In genomic region chr1:64878795-64879240, GRCm38 (mm10) we compare ENCODE assay signal across 15 mouse cellular contexts.
DNase-seq lines count a peak whose midpoint lies in the region; ATAC-seq and TF ChIP-seq lines count a peak whose summit lies in the region.
"Had no signal": no experiment of that assay in that cellular context is flagged by ENCODE, and none has a peak within 500 bp of the region (broad histone marks: within the 10 kb centered on the region; RNA-seq: fewer than 3 reads in every experiment).

No protein-coding gene starts in this region.

- H3K4me1 ChIP-seq in kidney, embryonic 15.5 days = peaks cover 25% of the 10 kb centered on the region; the same call in 1 of the 2 replicates
- H3K4me1 ChIP-seq in kidney, adult 2 months (ENCODE audit: control insufficient read depth, insufficient read depth, low read length) = no peaks in the 10 kb centered on the region
- H3K4me1 ChIP-seq in lung, postnatal 0 days (ENCODE audit: insufficient read depth, low read depth, low read length) = no peaks in the 10 kb centered on the region; the same call in 1 of the 2 replicates
- H3K4me1 ChIP-seq in midbrain, embryonic 11.5 days (ENCODE audit: control insufficient read depth, insufficient read depth, low read length) = no peaks in the 10 kb centered on the region
- H3K4me1 ChIP-seq: midbrain, embryonic 15.5 days had no signal

- H3K4me2 ChIP-seq in kidney, embryonic 15.5 days = no peak overlapping the region
- H3K4me2 ChIP-seq in lung, postnatal 0 days (replicated peaks; ENCODE audit: low read depth, low read length) = no peak overlapping the region
- no peak overlapping the region for H3K4me2 ChIP-seq in midbrain, embryonic 11.5 days
- H3K4me2 ChIP-seq: heart, embryonic 11.5 days; midbrain, embryonic 15.5 days had no signal

- DNase-seq in kidney, adult 2 months = no peak
- peak; percentile 20 for DNase-seq in retina, embryonic 14.5 days (ENCODE audit: low spot score)
- no peak for DNase-seq in retina, postnatal 1 day
- peak; percentile 50 for DNase-seq in lung, postnatal 0 days (ENCODE audit: low spot score)
- no peak for DNase-seq in ovary, postnatal 10 days (ENCODE audit: low spot score)
- no peak for DNase-seq in midbrain, embryonic 11.5 days (ENCODE audit: low spot score, missing footprints)
- DNase-seq in gastrocnemius, postnatal 25 days = no peak
- DNase-seq: adrenal gland, postnatal 14 days; cerebellum, postnatal 25 days; gastrocnemius, postnatal 14 days; heart, postnatal 36 days; liver, postnatal 0 days had no signal

- TF ChIP-seq EP300 in lung, postnatal 0 days (IDR thresholded peaks at IDR 0.05) = no peak

- WGBS in kidney, embryonic 15.5 days = 37% methylated on average over 12 of the region's 12 CpGs
- WGBS in kidney, adult 2 months = 65% methylated on average over 12 of the region's 12 CpGs
- WGBS in lung, postnatal 0 days = 30% methylated on average over 12 of the region's 12 CpGs
- WGBS in midbrain, embryonic 11.5 days = 83% methylated on average over 12 of the region's 12 CpGs

- no peaks in the 10 kb centered on the region; the same call in 1 of the 2 replicates for H3K27me3 ChIP-seq in kidney, embryonic 15.5 days
- no peaks in the 10 kb centered on the region for H3K27me3 ChIP-seq in kidney, adult 2 months (replicated peaks; ENCODE audit: control insufficient read depth, insufficient read depth, low read length)
- H3K27me3 ChIP-seq in lung, postnatal 0 days (replicated peaks; ENCODE audit: insufficient read depth, low read length) = no peaks in the 10 kb centered on the region
- H3K27me3 ChIP-seq in midbrain, embryonic 11.5 days (ENCODE audit: control insufficient read depth, insufficient read depth, low read length) = no peaks in the 10 kb centered on the region
- H3K27me3 ChIP-seq: midbrain, embryonic 15.5 days had no signal

- H3K9me3 ChIP-seq in kidney, embryonic 15.5 days (replicated peaks) = no peaks in the 10 kb centered on the region
- no peaks in the 10 kb centered on the region for H3K9me3 ChIP-seq in lung, postnatal 0 days (ENCODE audit: low read length)
- H3K9me3 ChIP-seq in midbrain, embryonic 11.5 days (ENCODE audit: control insufficient read depth, low read length) = no peaks in the 10 kb centered on the region
- H3K9me3 ChIP-seq: midbrain, embryonic 15.5 days had no signal

- ATAC-seq in kidney, embryonic 15.5 days (replicated peaks; ENCODE audit: low FRiP score) = 0 out of 2 replicates have a peak, but pooled peaks have one; percentile 29
- peak; percentile 35; the same call in 1 of the 2 replicates for ATAC-seq in lung, postnatal 0 days
- ATAC-seq in midbrain, embryonic 11.5 days (ENCODE audit: low FRiP score) = no peak
- ATAC-seq: liver, postnatal 0 days; midbrain, embryonic 15.5 days had no signal

- TF ChIP-seq POLR2A in kidney, adult 2 months (IDR thresholded peaks at IDR 0.05; ENCODE audit: low read depth, low read length) = no peak

- no peak overlapping the region for H3K9ac ChIP-seq in kidney, embryonic 15.5 days
- no peak overlapping the region for H3K9ac ChIP-seq in lung, postnatal 0 days (replicated peaks; ENCODE audit: low read depth)
- no peak overlapping the region for H3K9ac ChIP-seq in midbrain, embryonic 11.5 days (ENCODE audit: low read length)
- H3K9ac ChIP-seq: liver, postnatal 0 days; midbrain, embryonic 15.5 days had no signal

- TF ChIP-seq CTCF in kidney, adult 2 months (conservative IDR thresholded peaks at IDR 0.05; ENCODE audit: insufficient read depth, insufficient read length, low read depth, low read length) = no peak
- no peak for TF ChIP-seq CTCF in lung, postnatal 0 days (IDR thresholded peaks at IDR 0.05)

- H3K36me3 ChIP-seq in kidney, embryonic 15.5 days = 0 out of 2 replicates have a peak, but pooled peaks cover 5% of the 10 kb centered on the region
- no peaks in the 10 kb centered on the region for H3K36me3 ChIP-seq in kidney, adult 2 months (ENCODE audit: control insufficient read depth, insufficient read depth, low read length)
- H3K36me3 ChIP-seq in lung, postnatal 0 days (ENCODE audit: insufficient read depth, low read length) = no peaks in the 10 kb centered on the region
- H3K36me3 ChIP-seq in midbrain, embryonic 11.5 days (ENCODE audit: control insufficient read depth, insufficient read depth, low read length) = no peaks in the 10 kb centered on the region
- H3K36me3 ChIP-seq: midbrain, embryonic 15.5 days had no signal

- 0 out of 2 replicates have a peak overlapping the region, but pooled peaks have one; percentile 0 for H3K27ac ChIP-seq in kidney, embryonic 15.5 days
- no peak overlapping the region for H3K27ac ChIP-seq in kidney, adult 2 months (ENCODE audit: insufficient read depth, low read depth, low read length)
- no peak overlapping the region for H3K27ac ChIP-seq in lung, postnatal 0 days (ENCODE audit: low read length)
- H3K27ac ChIP-seq in midbrain, embryonic 11.5 days (ENCODE audit: low read depth, low read length) = no peak overlapping the region
- H3K27ac ChIP-seq: midbrain, embryonic 15.5 days had no signal

- H3K4me3 ChIP-seq in kidney, embryonic 15.5 days (replicated peaks) = no peak overlapping the region
- no peak overlapping the region for H3K4me3 ChIP-seq in kidney, adult 2 months (ENCODE audit: insufficient read depth, low read depth, low read length)
- no peak overlapping the region for H3K4me3 ChIP-seq in lung, postnatal 0 days (ENCODE audit: low read depth, low read length)
- H3K4me3 ChIP-seq in midbrain, embryonic 11.5 days (ENCODE audit: low read depth, low read length) = no peak overlapping the region
- H3K4me3 ChIP-seq: midbrain, embryonic 15.5 days had no signal

Comparison
In these comparisons a context has a peak if more than half of its experiments do, and no peak if none do; other contexts are left out.
1. DNase-seq: peak in retina, embryonic 14.5 days (single experiment) and lung, postnatal 0 days (single experiment); none in kidney, adult 2 months (single experiment), retina, postnatal 1 day (single experiment), ovary, postnatal 10 days (single experiment), midbrain, embryonic 11.5 days (single experiment) and gastrocnemius, postnatal 25 days (single experiment).